Mouse (Mus musculus): ENCODE data around the gene Fbxl17. TPM values are rescaled to one million over a fixed set of nuclear protein-coding genes. Genes with fewer than 3 reads are reported as not detected.

The Fbxl17 gene
- polyA plus RNA-seq, 1 experiment from 2014 or later: 7.8 TPM

GRCm38 (mm10) chr17:63411564-63411963 is 88.3 kb downstream of the Fbxl17 start:
- no peak overlapping the region for H3K27ac ChIP-seq (ENCODE audit: low read length)
- ATAC-seq: no peak
- no peak overlapping the region for H3K4me3 ChIP-seq (replicated peaks; ENCODE audit: low read length)
- no peak overlapping the region for H3K9ac ChIP-seq (replicated peaks; ENCODE audit: low read depth, low read length)
- H3K27me3 ChIP-seq (replicated peaks; ENCODE audit: control insufficient read depth, insufficient read depth, low read length): no peaks in the 10 kb centered on the region
- no peak overlapping the region for H3K4me2 ChIP-seq (ENCODE audit: low read length)
- no peaks in the 10 kb centered on the region for H3K36me3 ChIP-seq (ENCODE audit: control insufficient read depth, insufficient read depth)
- 87% methylated on average over 3 of the region's 3 CpGs for WGBS
- H3K4me1 ChIP-seq (replicated peaks; ENCODE audit: control insufficient read depth, insufficient read depth, low read length): no peaks in the 10 kb centered on the region
- H3K9me3 ChIP-seq (ENCODE audit: control insufficient read depth, low read length): peaks cover 4% of the 10 kb centered on the region; the same call in 1 of the 2 replicates

GRCm38 (mm10) chr17:63410101-63410500 is 89.7 kb downstream of the Fbxl17 start:
- Histone ChIP-seq H3K4me3 (replicated peaks; ENCODE audit: low read length) (no peak overlapping the region), H3K4me2 (ENCODE audit: low read length) (no peak overlapping the region), H3K4me1 (replicated peaks; ENCODE audit: control insufficient read depth, insufficient read depth, low read length) (peaks cover under 1% of the 10 kb centered on the region), H3K9ac (replicated peaks; ENCODE audit: low read depth, low read length) (no peak overlapping the region), H3K27ac (ENCODE audit: low read length) (no peak overlapping the region), H3K36me3 (ENCODE audit: control insufficient read depth, insufficient read depth) (no peaks in the 10 kb centered on the region), H3K9me3 (ENCODE audit: control insufficient read depth, low read length) (peaks cover 4% of the 10 kb centered on the region; the same call in 1 of the 2 replicates), H3K27me3 (replicated peaks; ENCODE audit: control insufficient read depth, insufficient read depth, low read length) (no peaks in the 10 kb centered on the region)
- WGBS: 94% methylated on average over 2 of the region's 2 CpGs
- no peak for ATAC-seq

DNA sequence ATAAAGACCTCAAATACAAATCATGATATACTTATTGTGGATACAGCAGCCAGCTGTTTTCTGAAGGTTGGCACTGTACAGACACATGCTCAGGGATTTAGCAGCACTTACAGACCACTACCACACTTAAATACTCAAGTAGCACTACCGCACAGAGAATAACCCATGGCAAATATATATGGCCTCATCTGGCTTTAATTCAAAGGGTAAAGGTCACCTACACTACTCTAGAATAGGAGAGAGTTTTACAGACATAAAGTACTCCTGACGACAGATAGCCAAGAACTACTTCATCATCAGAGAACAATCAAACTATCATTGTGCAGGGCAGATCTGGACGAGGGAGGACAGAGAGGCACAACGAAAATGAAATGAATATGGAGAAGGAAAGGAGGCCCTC is 93.9 kb downstream of the Fbxl17 start:
- H3K9ac ChIP-seq (replicated peaks; ENCODE audit: low read depth, low read length): no peak overlapping the region
- H3K27ac ChIP-seq (ENCODE audit: low read length): no peak overlapping the region
- WGBS: 73% methylated on average over 4 of the region's 4 CpGs
- no peak overlapping the region for H3K4me3 ChIP-seq (replicated peaks; ENCODE audit: low read length)
- H3K4me2 ChIP-seq (ENCODE audit: low read length): no peak overlapping the region
- no peaks in the 10 kb centered on the region for H3K36me3 ChIP-seq (ENCODE audit: control insufficient read depth, insufficient read depth)
- peaks cover 12% of the 10 kb centered on the region for H3K4me1 ChIP-seq (replicated peaks; ENCODE audit: control insufficient read depth, insufficient read depth, low read length)
- ATAC-seq: no peak
- no peaks in the 10 kb centered on the region for H3K9me3 ChIP-seq (ENCODE audit: control insufficient read depth, low read length)
- no peaks in the 10 kb centered on the region for H3K27me3 ChIP-seq (replicated peaks; ENCODE audit: control insufficient read depth, insufficient read depth, low read length)

DNA sequence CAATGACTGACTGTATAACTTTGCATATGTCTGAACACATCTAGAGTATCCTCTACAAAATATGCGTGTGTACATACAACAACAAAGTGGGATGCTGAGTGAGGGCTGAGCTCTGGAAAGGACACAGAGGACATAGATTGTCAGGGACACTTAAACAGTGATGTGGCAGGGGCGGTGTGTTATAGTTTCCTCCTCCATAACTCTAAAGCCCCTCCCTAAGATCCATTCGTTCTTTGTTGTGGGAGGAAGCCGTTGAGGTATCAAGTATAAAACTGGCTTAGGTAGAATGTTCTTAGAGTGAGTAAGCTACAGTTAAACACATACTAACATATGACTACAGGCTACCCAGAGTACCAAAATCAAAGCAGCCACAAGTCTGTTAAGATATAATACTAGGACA is 94.3 kb downstream of the Fbxl17 start:
- H3K27me3 ChIP-seq (replicated peaks; ENCODE audit: control insufficient read depth, insufficient read depth, low read length): no peaks in the 10 kb centered on the region
- H3K4me3 ChIP-seq (replicated peaks; ENCODE audit: low read length): no peak overlapping the region
- 86% methylated on average over 4 of the region's 4 CpGs for WGBS
- no peak for ATAC-seq
- H3K4me1 ChIP-seq (replicated peaks; ENCODE audit: control insufficient read depth, insufficient read depth, low read length): peaks cover 12% of the 10 kb centered on the region
- no peaks in the 10 kb centered on the region for H3K36me3 ChIP-seq (ENCODE audit: control insufficient read depth, insufficient read depth)
- no peak overlapping the region for H3K27ac ChIP-seq (ENCODE audit: low read length)
- no peak overlapping the region for H3K9ac ChIP-seq (replicated peaks; ENCODE audit: low read depth, low read length)
- H3K4me2 ChIP-seq (ENCODE audit: low read length): no peak overlapping the region
- H3K9me3 ChIP-seq (ENCODE audit: control insufficient read depth, low read length): no peaks in the 10 kb centered on the region

- 29% methylated on average over 2 of the region's 2 CpGs for WGBS
- peaks cover 12% of the 10 kb centered on the region for H3K4me1 ChIP-seq (replicated peaks; ENCODE audit: control insufficient read depth, insufficient read depth, low read length)
- H3K9ac ChIP-seq (replicated peaks; ENCODE audit: low read depth, low read length): no peak overlapping the region
- H3K36me3 ChIP-seq (ENCODE audit: control insufficient read depth, insufficient read depth): no peaks in the 10 kb centered on the region
- H3K27ac ChIP-seq (ENCODE audit: low read length): no peak overlapping the region
- H3K9me3 ChIP-seq (ENCODE audit: control insufficient read depth, low read length): no peaks in the 10 kb centered on the region
- H3K4me2 ChIP-seq (ENCODE audit: low read length): no peak overlapping the region
- ATAC-seq: peak; percentile 53; the same call in 1 of the 2 replicates
- H3K4me3 ChIP-seq (replicated peaks; ENCODE audit: low read length): no peak overlapping the region
- no peaks in the 10 kb centered on the region for H3K27me3 ChIP-seq (replicated peaks; ENCODE audit: control insufficient read depth, insufficient read depth, low read length)
These were observed 94.8 kb downstream of the Fbxl17 start for GRCm38 (mm10) chr17:63404968-63405367.

- Histone ChIP-seq H3K4me1 (replicated peaks; ENCODE audit: control insufficient read depth, insufficient read depth, low read length) (peaks cover 12% of the 10 kb centered on the region), H3K9me3 (ENCODE audit: control insufficient read depth, low read length) (no peaks in the 10 kb centered on the region), H3K27ac (ENCODE audit: low read length) (no peak overlapping the region), H3K27me3 (replicated peaks; ENCODE audit: control insufficient read depth, insufficient read depth, low read length) (no peaks in the 10 kb centered on the region), H3K4me2 (ENCODE audit: low read length) (no peak overlapping the region), H3K36me3 (ENCODE audit: control insufficient read depth, insufficient read depth) (no peaks in the 10 kb centered on the region), H3K4me3 (replicated peaks; ENCODE audit: low read length) (no peak overlapping the region), H3K9ac (replicated peaks; ENCODE audit: low read depth, low read length) (no peak overlapping the region)
- peak; percentile 41 for ATAC-seq
These were observed 95.9 kb downstream of the Fbxl17 start for GRCm38 (mm10) chr17:63403801-63404415.

- peak; percentile 24; the same call in 1 of the 2 replicates for ATAC-seq
These were observed 96.8 kb downstream of the Fbxl17 start for GRCm38 (mm10) chr17:63402741-63403681.

DNA sequence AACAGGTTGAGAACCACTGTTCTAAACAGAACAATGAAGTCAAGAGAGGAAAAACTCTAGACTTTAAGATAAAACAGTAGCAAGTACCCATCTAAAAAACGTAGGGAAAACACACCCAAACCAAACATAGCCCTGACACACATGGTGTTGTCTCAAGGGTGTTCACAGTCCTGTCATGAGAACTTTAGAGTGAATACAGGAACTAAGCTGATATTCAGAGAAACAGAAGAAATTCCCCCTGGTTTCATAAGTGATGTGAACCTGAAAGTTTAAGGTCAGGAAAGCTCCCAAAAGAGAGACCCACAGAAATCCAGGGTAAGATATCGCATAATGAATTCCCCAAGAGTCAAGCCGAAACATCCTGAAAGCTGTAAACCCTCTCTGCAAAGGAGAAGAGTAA is 97.6 kb downstream of the Fbxl17 start:
- H3K27ac ChIP-seq (ENCODE audit: low read length): no peak overlapping the region
- H3K27me3 ChIP-seq (replicated peaks; ENCODE audit: control insufficient read depth, insufficient read depth, low read length): no peaks in the 10 kb centered on the region
- no peak overlapping the region for H3K4me2 ChIP-seq (ENCODE audit: low read length)
- no peaks in the 10 kb centered on the region for H3K36me3 ChIP-seq (ENCODE audit: control insufficient read depth, insufficient read depth)
- ATAC-seq: no peak
- H3K4me1 ChIP-seq (replicated peaks; ENCODE audit: control insufficient read depth, insufficient read depth, low read length): peaks cover 12% of the 10 kb centered on the region
- no peak overlapping the region for H3K4me3 ChIP-seq (replicated peaks; ENCODE audit: low read length)
- 72% methylated on average over 3 of the region's 3 CpGs for WGBS
- no peak overlapping the region for H3K9ac ChIP-seq (replicated peaks; ENCODE audit: low read depth, low read length)
- no peaks in the 10 kb centered on the region for H3K9me3 ChIP-seq (ENCODE audit: control insufficient read depth, low read length)

More at GRCm38 (mm10) chr17:63402741-63403681, 96.8 kb downstream of the Fbxl17 start:
- no peak overlapping the region for H3K9ac ChIP-seq (replicated peaks; ENCODE audit: low read depth, low read length)
- H3K36me3 ChIP-seq (ENCODE audit: control insufficient read depth, insufficient read depth): no peaks in the 10 kb centered on the region
- H3K4me1 ChIP-seq (replicated peaks; ENCODE audit: control insufficient read depth, insufficient read depth, low read length): peaks cover 12% of the 10 kb centered on the region
- H3K27me3 ChIP-seq (replicated peaks; ENCODE audit: control insufficient read depth, insufficient read depth, low read length): no peaks in the 10 kb centered on the region
- H3K4me3 ChIP-seq (replicated peaks; ENCODE audit: low read length): no peak overlapping the region
- WGBS: 79% methylated on average over 13 of the region's 13 CpGs
- H3K9me3 ChIP-seq (ENCODE audit: control insufficient read depth, low read length): no peaks in the 10 kb centered on the region
- 0 out of 2 replicates have a peak overlapping the region, but pooled peaks have one; percentile 24 for H3K27ac ChIP-seq (ENCODE audit: low read length)
- H3K4me2 ChIP-seq (ENCODE audit: low read length): no peak overlapping the region

DNA sequence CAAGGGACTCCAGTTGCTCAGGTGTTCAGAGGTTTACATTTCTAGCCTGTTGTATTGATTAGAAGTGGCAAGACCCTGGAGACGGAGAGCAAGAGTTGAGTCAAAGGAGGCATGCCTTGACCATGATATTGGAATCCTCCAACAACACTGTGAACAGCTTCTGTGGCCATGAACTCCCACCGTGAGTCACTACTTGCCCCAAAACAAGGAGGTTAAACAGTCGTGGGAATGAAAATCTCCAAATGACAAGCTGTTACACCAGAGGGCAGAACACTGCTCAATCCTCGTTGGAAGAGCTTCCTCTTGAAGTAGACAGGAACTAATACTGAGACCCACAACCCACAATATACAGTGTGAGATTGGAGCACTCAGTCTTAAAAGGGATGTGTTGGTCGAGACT is 99.2 kb downstream of the Fbxl17 start:
- no peak for ATAC-seq
- no peaks in the 10 kb centered on the region for H3K9me3 ChIP-seq (ENCODE audit: control insufficient read depth, low read length)
- no peak overlapping the region for H3K4me3 ChIP-seq (replicated peaks; ENCODE audit: low read length)
- H3K27me3 ChIP-seq (replicated peaks; ENCODE audit: control insufficient read depth, insufficient read depth, low read length): no peaks in the 10 kb centered on the region
- H3K9ac ChIP-seq (replicated peaks; ENCODE audit: low read depth, low read length): no peak overlapping the region
- H3K36me3 ChIP-seq (ENCODE audit: control insufficient read depth, insufficient read depth): no peaks in the 10 kb centered on the region
- H3K4me1 ChIP-seq (replicated peaks; ENCODE audit: control insufficient read depth, insufficient read depth, low read length): peaks cover 12% of the 10 kb centered on the region
- H3K4me2 ChIP-seq (ENCODE audit: low read length): no peak overlapping the region
- H3K27ac ChIP-seq (ENCODE audit: low read length): no peak overlapping the region
- WGBS: 89% methylated on average over 5 of the region's 5 CpGs

All from forebrain, embryonic 16.5 days (tissue).